Mouse (Mus musculus): ENCODE results near the gene Pak3. TPM values are rescaled to one million over a fixed set of nuclear protein-coding genes. Genes with fewer than 3 reads are reported as not detected.

The Pak3 gene
- polyA plus RNA-seq, 1 experiment from 2014 or later = 8.0 TPM

DNA sequence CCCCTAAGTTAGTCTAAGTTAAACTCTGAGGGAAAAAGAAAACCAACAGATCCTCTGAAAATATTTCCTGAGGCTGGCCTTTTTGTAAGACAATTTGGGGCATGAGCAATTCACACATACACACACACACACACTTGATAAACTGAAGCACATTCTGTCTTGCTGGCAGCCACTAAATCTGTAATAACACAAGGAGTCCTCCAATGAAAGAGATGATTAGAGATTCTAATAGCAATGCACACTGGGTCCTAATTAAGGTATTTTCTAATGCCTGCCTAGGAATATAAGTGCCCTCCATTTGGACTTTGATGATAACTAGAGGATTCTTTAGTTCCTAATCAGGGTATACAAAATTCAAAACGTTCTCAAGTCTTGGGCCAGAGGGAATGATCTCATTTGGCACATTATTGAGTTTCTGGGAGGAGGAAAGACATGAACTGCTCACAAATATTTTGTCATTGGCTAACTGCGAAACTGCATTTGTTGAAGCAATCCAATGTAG, 62.1 kb downstream of the Pak3 start:
- Histone ChIP-seq H3K4me1 (no peaks in the 10 kb centered on the region), H3K27ac (no peak overlapping the region), H3K27me3 (ENCODE audit: low read depth, poor library complexity, severe bottlenecking) (peaks cover 85% of the 10 kb centered on the region), H3K36me3 (no peaks in the 10 kb centered on the region), H3K4me3 (no peak overlapping the region), H3K9me3 (replicated peaks) (no peaks in the 10 kb centered on the region)
- no peak for DNase-seq (ENCODE audit: low spot score)
- 71% methylated on average over 2 of the region's 2 CpGs for WGBS

- Histone ChIP-seq H3K4me3 (no peak overlapping the region), H3K9me3 (replicated peaks) (no peaks in the 10 kb centered on the region), H3K36me3 (no peaks in the 10 kb centered on the region), H3K27me3 (ENCODE audit: low read depth, poor library complexity, severe bottlenecking) (peaks cover 58% of the 10 kb centered on the region), H3K4me1 (no peaks in the 10 kb centered on the region), H3K27ac (no peak overlapping the region)
- 59% methylated on average over 5 of the region's 5 CpGs for WGBS
- DNase-seq (ENCODE audit: low spot score) = no peak
Observed at GRCm38 (mm10) chrX:143606877-143607449, 88.6 kb downstream of the Pak3 start.

- no peak overlapping the region for H3K27ac ChIP-seq
- no peak overlapping the region for H3K4me3 ChIP-seq
- H3K9me3 ChIP-seq (replicated peaks) = no peaks in the 10 kb centered on the region
- WGBS = 67% methylated on average over 4 of the region's 4 CpGs
- H3K4me1 ChIP-seq = no peaks in the 10 kb centered on the region
- no peak for DNase-seq (ENCODE audit: low spot score)
- H3K27me3 ChIP-seq (ENCODE audit: low read depth, poor library complexity, severe bottlenecking) = peaks cover 77% of the 10 kb centered on the region
- no peaks in the 10 kb centered on the region for H3K36me3 ChIP-seq
Observed at GRCm38 (mm10) chrX:143618734-143619133, 100.3 kb downstream of the Pak3 start.

- H3K27ac ChIP-seq = no peak overlapping the region
- H3K4me3 ChIP-seq = no peak overlapping the region
- no peaks in the 10 kb centered on the region for H3K9me3 ChIP-seq (replicated peaks)
- H3K27me3 ChIP-seq (ENCODE audit: low read depth, poor library complexity, severe bottlenecking) = peaks cover 92% of the 10 kb centered on the region
- 82% methylated on average over 5 of the region's 5 CpGs for WGBS
- H3K4me1 ChIP-seq = no peaks in the 10 kb centered on the region
- no peak for DNase-seq (ENCODE audit: low spot score)
- H3K36me3 ChIP-seq = no peaks in the 10 kb centered on the region
Observed at GRCm38 (mm10) chrX:143627767-143628166, 109.4 kb downstream of the Pak3 start.

- DNase-seq (ENCODE audit: low spot score) = no peak
- 87% methylated on average over 2 of the region's 2 CpGs for WGBS
Observed at GRCm38 (mm10) chrX:143643936-143644335, 125.5 kb downstream of the Pak3 start.

DNA sequence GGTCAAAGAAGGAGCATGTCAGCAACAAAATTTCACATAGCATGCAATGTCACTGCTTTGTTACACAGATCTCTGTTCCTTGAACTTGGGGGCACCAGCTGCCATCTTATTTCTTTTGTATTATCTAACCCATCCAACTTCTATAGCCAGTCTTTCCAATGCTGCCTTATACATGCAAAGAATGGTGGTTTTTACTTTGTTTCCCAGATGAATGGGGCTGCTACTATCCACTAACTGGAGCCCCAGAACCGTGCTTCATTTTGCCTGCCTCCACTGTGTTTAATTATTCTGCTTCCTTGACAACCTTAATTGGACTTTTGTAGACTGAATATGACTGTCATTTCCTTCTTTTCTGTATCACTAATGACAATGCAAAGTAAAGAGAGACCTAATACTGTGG, 126.4 kb downstream of the Pak3 start:
- H3K4me1 ChIP-seq = no peaks in the 10 kb centered on the region
- 50% methylated on average over 1 of the region's 1 CpGs for WGBS
- peaks cover 64% of the 10 kb centered on the region for H3K27me3 ChIP-seq (ENCODE audit: low read depth, poor library complexity, severe bottlenecking)

More at GRCm38 (mm10) chrX:143643936-143644335, 125.5 kb downstream of the Pak3 start:
- H3K27me3 ChIP-seq (ENCODE audit: low read depth, poor library complexity, severe bottlenecking) = peaks cover 60% of the 10 kb centered on the region
- no peaks in the 10 kb centered on the region for H3K9me3 ChIP-seq (replicated peaks)
- H3K4me1 ChIP-seq = no peaks in the 10 kb centered on the region
- H3K27ac ChIP-seq = no peak overlapping the region
- no peak overlapping the region for H3K4me3 ChIP-seq
- H3K36me3 ChIP-seq = no peaks in the 10 kb centered on the region

GRCm38 (mm10) chrX:143654308-143655176, 136.2 kb downstream of the Pak3 start:
- no peaks in the 10 kb centered on the region for H3K4me1 ChIP-seq
- H3K9me3 ChIP-seq (replicated peaks) = no peaks in the 10 kb centered on the region
- no peak overlapping the region for H3K27ac ChIP-seq
- DNase-seq (ENCODE audit: low spot score) = no peak
- H3K36me3 ChIP-seq = no peaks in the 10 kb centered on the region
- H3K4me3 ChIP-seq = no peak overlapping the region
- H3K27me3 ChIP-seq (ENCODE audit: low read depth, poor library complexity, severe bottlenecking) = peaks cover 90% of the 10 kb centered on the region
- 46% methylated on average over 9 of the region's 9 CpGs for WGBS

More for the DNA sequence above, 126.4 kb downstream of the Pak3 start:
- Histone ChIP-seq H3K4me3 (no peak overlapping the region), H3K36me3 (no peaks in the 10 kb centered on the region), H3K9me3 (replicated peaks) (no peaks in the 10 kb centered on the region), H3K27ac (no peak overlapping the region)
- no peak for DNase-seq (ENCODE audit: low spot score)

DNA sequence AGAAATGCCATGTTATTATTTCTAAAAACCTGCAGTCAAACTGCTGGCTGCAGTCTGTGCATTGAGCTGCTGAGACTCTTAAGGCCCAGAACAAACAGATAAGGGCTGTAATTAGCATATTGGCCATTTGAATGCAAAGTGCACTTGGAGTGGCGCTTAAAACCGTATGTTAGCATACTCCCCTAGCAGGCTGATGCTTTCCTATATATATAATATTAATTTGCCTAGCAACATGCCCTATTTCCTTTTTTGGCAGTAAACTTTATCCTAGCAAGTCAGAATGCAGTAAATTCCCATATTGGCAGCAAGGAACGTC, 136.7 kb downstream of the Pak3 start:
- Histone ChIP-seq H3K4me1 (no peaks in the 10 kb centered on the region), H3K9me3 (replicated peaks) (no peaks in the 10 kb centered on the region), H3K4me3 (no peak overlapping the region), H3K36me3 (no peaks in the 10 kb centered on the region), H3K27ac (no peak overlapping the region), H3K27me3 (ENCODE audit: low read depth, poor library complexity, severe bottlenecking) (peaks cover 96% of the 10 kb centered on the region)
- no peak for DNase-seq (ENCODE audit: low spot score)
- 29% methylated on average over 3 of the region's 3 CpGs for WGBS

- H3K9me3 ChIP-seq (replicated peaks) = no peaks in the 10 kb centered on the region
- peak overlapping the region; percentile 61 for H3K4me3 ChIP-seq
- peaks cover 5% of the 10 kb centered on the region; the same call in 1 of the 2 replicates for H3K4me1 ChIP-seq
- H3K36me3 ChIP-seq = no peaks in the 10 kb centered on the region
- peak; percentile 49 for DNase-seq (ENCODE audit: low spot score)
- peaks cover 78% of the 10 kb centered on the region for H3K27me3 ChIP-seq (ENCODE audit: low read depth, poor library complexity, severe bottlenecking)
- WGBS = 10% methylated on average over 28 of the region's 28 CpGs
- peak overlapping the region; percentile 72 for H3K27ac ChIP-seq
Observed at GRCm38 (mm10) chrX:143664221-143665150, 146.1 kb downstream of the Pak3 start.

- H3K4me3 ChIP-seq = no peak overlapping the region
- no peaks in the 10 kb centered on the region for H3K9me3 ChIP-seq (replicated peaks)
- H3K27me3 ChIP-seq (ENCODE audit: low read depth, poor library complexity, severe bottlenecking) = peaks cover 79% of the 10 kb centered on the region
- H3K36me3 ChIP-seq = no peaks in the 10 kb centered on the region
- no peak overlapping the region for H3K27ac ChIP-seq
- 74% methylated on average over 2 of the region's 2 CpGs for WGBS
- H3K4me1 ChIP-seq = peaks cover 5% of the 10 kb centered on the region; the same call in 1 of the 2 replicates
- no peak for DNase-seq (ENCODE audit: low spot score)
Observed at GRCm38 (mm10) chrX:143665771-143666170, 147.4 kb downstream of the Pak3 start.

DNA sequence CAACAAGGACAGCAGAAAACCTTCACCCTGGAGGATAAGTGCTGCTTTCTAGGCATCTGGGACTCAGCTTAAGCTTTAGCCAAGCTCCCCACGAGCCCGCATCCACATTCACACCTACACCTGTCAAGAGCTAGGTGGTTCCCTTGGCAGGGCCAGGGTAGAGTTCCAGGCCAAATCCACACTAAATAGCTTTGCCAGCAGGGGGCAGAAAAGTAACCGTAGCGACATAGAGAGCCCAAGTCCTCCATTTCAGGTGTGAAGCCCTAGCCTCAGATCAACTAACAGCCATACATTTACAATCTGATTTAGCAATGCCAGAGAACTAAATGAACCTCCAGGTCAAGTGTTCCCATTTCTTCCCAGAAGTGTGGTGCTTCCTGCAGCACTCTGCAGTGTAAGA, 148.6 kb downstream of the Pak3 start:
- Histone ChIP-seq H3K36me3 (no peaks in the 10 kb centered on the region), H3K9me3 (replicated peaks) (no peaks in the 10 kb centered on the region), H3K27ac (no peak overlapping the region), H3K4me3 (no peak overlapping the region), H3K4me1 (peaks cover 5% of the 10 kb centered on the region; the same call in 1 of the 2 replicates), H3K27me3 (ENCODE audit: low read depth, poor library complexity, severe bottlenecking) (peaks cover 87% of the 10 kb centered on the region)
- no peak for DNase-seq (ENCODE audit: low spot score)
- 26% methylated on average over 4 of the region's 4 CpGs for WGBS

GRCm38 (mm10) chrX:143668242-143668641, 149.9 kb downstream of the Pak3 start:
- no peaks in the 10 kb centered on the region for H3K36me3 ChIP-seq
- H3K27me3 ChIP-seq (ENCODE audit: low read depth, poor library complexity, severe bottlenecking) = peaks cover 88% of the 10 kb centered on the region
- peak; percentile 59 for DNase-seq (ENCODE audit: low spot score)
- 46% methylated on average over 3 of the region's 3 CpGs for WGBS
- no peak overlapping the region for H3K27ac ChIP-seq
- peaks cover 5% of the 10 kb centered on the region; the same call in 1 of the 2 replicates for H3K4me1 ChIP-seq
- H3K4me3 ChIP-seq = no peak overlapping the region
- no peaks in the 10 kb centered on the region for H3K9me3 ChIP-seq (replicated peaks)

Measured in limb, embryonic 10.5 days (tissue).